Mouse (Mus musculus): ENCODE data around the gene Myo16. TPM values are rescaled to one million over a fixed set of nuclear protein-coding genes. Genes with fewer than 3 reads are reported as not detected.

Myo16 gene
- total RNA-seq, 1 experiment from 2014 or later: not detected

- no peak for ATAC-seq (replicated peaks; ENCODE audit: insufficient number of reproducible peaks, low FRiP score, low TSS enrichment, poor library complexity, severe bottlenecking)
These were observed 20.6 kb downstream of the Myo16 start for GRCm38 (mm10) chr8:10174201-10174840.

- ATAC-seq (replicated peaks; ENCODE audit: insufficient number of reproducible peaks, low FRiP score, low TSS enrichment, poor library complexity, severe bottlenecking): no peak
These were observed 21.4 kb downstream of the Myo16 start for GRCm38 (mm10) chr8:10174841-10175680.

GRCm38 (mm10) chr8:10175976-10176375, 22.3 kb downstream of the Myo16 start:
- ATAC-seq (replicated peaks; ENCODE audit: insufficient number of reproducible peaks, low FRiP score, low TSS enrichment, poor library complexity, severe bottlenecking): no peak

GRCm38 (mm10) chr8:10177131-10177530, 23.4 kb downstream of the Myo16 start:
- ATAC-seq (replicated peaks; ENCODE audit: insufficient number of reproducible peaks, low FRiP score, low TSS enrichment, poor library complexity, severe bottlenecking): no peak

GRCm38 (mm10) chr8:10178986-10179385, 25.3 kb downstream of the Myo16 start:
- ATAC-seq (replicated peaks; ENCODE audit: insufficient number of reproducible peaks, low FRiP score, low TSS enrichment, poor library complexity, severe bottlenecking): no peak

- no peak for ATAC-seq (replicated peaks; ENCODE audit: insufficient number of reproducible peaks, low FRiP score, low TSS enrichment, poor library complexity, severe bottlenecking)
These were observed 36.9 kb downstream of the Myo16 start for GRCm38 (mm10) chr8:10190607-10191006.

GRCm38 (mm10) chr8:10198164-10198563, 44.5 kb downstream of the Myo16 start:
- no peak for ATAC-seq (replicated peaks; ENCODE audit: insufficient number of reproducible peaks, low FRiP score, low TSS enrichment, poor library complexity, severe bottlenecking)

- no peak for ATAC-seq (replicated peaks; ENCODE audit: insufficient number of reproducible peaks, low FRiP score, low TSS enrichment, poor library complexity, severe bottlenecking)
These were observed 45.6 kb downstream of the Myo16 start for GRCm38 (mm10) chr8:10199301-10199700.

GRCm38 (mm10) chr8:10200042-10200441, 46.3 kb downstream of the Myo16 start:
- ATAC-seq (replicated peaks; ENCODE audit: insufficient number of reproducible peaks, low FRiP score, low TSS enrichment, poor library complexity, severe bottlenecking): no peak

- ATAC-seq (replicated peaks; ENCODE audit: insufficient number of reproducible peaks, low FRiP score, low TSS enrichment, poor library complexity, severe bottlenecking): no peak
These were observed 61.3 kb downstream of the Myo16 start for GRCm38 (mm10) chr8:10215023-10215422.

GRCm38 (mm10) chr8:10219761-10220276, 66.1 kb downstream of the Myo16 start:
- no peak for ATAC-seq (replicated peaks; ENCODE audit: insufficient number of reproducible peaks, low FRiP score, low TSS enrichment, poor library complexity, severe bottlenecking)

- no peak for ATAC-seq (replicated peaks; ENCODE audit: insufficient number of reproducible peaks, low FRiP score, low TSS enrichment, poor library complexity, severe bottlenecking)
These were observed 69.1 kb downstream of the Myo16 start for GRCm38 (mm10) chr8:10222770-10223169.

GRCm38 (mm10) chr8:10223528-10224194, 70.0 kb downstream of the Myo16 start:
- no peak for ATAC-seq (replicated peaks; ENCODE audit: insufficient number of reproducible peaks, low FRiP score, low TSS enrichment, poor library complexity, severe bottlenecking)

GRCm38 (mm10) chr8:10224305-10224971, 70.7 kb downstream of the Myo16 start:
- ATAC-seq (replicated peaks; ENCODE audit: insufficient number of reproducible peaks, low FRiP score, low TSS enrichment, poor library complexity, severe bottlenecking): no peak

GRCm38 (mm10) chr8:10225018-10225417, 71.3 kb downstream of the Myo16 start:
- no peak for ATAC-seq (replicated peaks; ENCODE audit: insufficient number of reproducible peaks, low FRiP score, low TSS enrichment, poor library complexity, severe bottlenecking)

GRCm38 (mm10) chr8:10230746-10231369, 77.1 kb downstream of the Myo16 start:
- no peak for ATAC-seq (replicated peaks; ENCODE audit: insufficient number of reproducible peaks, low FRiP score, low TSS enrichment, poor library complexity, severe bottlenecking)

- ATAC-seq (replicated peaks; ENCODE audit: insufficient number of reproducible peaks, low FRiP score, low TSS enrichment, poor library complexity, severe bottlenecking): no peak
These were observed 80.8 kb downstream of the Myo16 start for GRCm38 (mm10) chr8:10234516-10234915.

GRCm38 (mm10) chr8:10243344-10243743, 89.6 kb downstream of the Myo16 start:
- ATAC-seq (replicated peaks; ENCODE audit: insufficient number of reproducible peaks, low FRiP score, low TSS enrichment, poor library complexity, severe bottlenecking): no peak
